Mouse (Mus musculus) macrophage (primary cell): ENCODE measurements around the gene Ccdc186. TPM values are rescaled to one million over a fixed set of nuclear protein-coding genes. Genes with fewer than 3 reads are reported as not detected.

Source experiments
- H3K27ac ChIP-seq: fragments of 350-480 bp; formaldehyde crosslinking; 2 replicates; pipeline ENCODE4 v1.9.0; 2021
- H3K36me3 ChIP-seq: fragments of 350-480 bp; formaldehyde crosslinking; 2 replicates; pipeline ENCODE4 v1.9.0; 2021; ENCODE audit errors: inconsistent target
- H3K4me3 ChIP-seq: fragments of 350-480 bp; formaldehyde crosslinking; 2 replicates; pipeline ENCODE4 v1.9.0; 2021; ENCODE audit errors: inconsistent target
- H3K79me2 ChIP-seq: fragments of 350-480 bp; formaldehyde crosslinking; 2 replicates; pipeline ENCODE4 v1.9.0; 2021; ENCODE audit errors: inconsistent target
- WGBS: methylation state at CpG from one replicate; pipeline ENCODE4 v1.1.7; 2026; ENCODE audit warnings: inconsistent platforms; ENCODE audit not compliant: missing documents; 5-methylcytosine and 5-hydroxymethylcytosine counted together
- polyA plus RNA-seq: library from polyadenylated mRNA; stranded (reverse); fragments of 250-400 nt; gene quantifications from 3 replicates; pipeline ENCODE4 v1.2.4, GENCODE M21; 2018; ENCODE audit warnings: inconsistent platforms

The Ccdc186 gene
- polyA plus RNA-seq, 1 experiment from 2014 or later, result 14.8 TPM

GRCm38 (mm10) chr19:56817851-56818526 is 4.0 kb downstream of the Ccdc186 start:
- no peak overlapping the region for H3K27ac ChIP-seq
- 81% methylated on average over 14 of the region's 14 CpGs for WGBS

DNA sequence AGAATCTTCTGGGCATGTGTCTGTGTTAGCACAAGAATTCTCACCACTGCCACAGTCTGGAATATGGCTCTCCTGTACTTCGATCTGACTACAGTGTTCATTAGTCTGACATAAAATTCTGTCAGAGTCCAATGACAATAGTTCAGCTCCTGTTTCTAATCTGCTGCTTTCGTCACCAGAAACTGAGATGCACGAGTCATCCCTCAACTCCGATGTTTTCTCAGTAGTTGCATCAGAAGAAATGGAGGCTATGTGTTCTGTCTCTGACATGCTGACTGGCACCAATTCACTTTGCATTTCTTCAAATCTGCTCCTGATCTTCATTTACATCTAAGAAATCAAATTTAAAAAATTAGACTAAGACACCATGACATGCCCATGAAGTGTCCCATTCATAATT is 8.6 kb downstream of the Ccdc186 start:
- H3K4me3 ChIP-seq, result no peak overlapping the region
- peaks cover 16% of the 10 kb centered on the region for H3K36me3 ChIP-seq
- H3K79me2 ChIP-seq, result peaks cover 71% of the 10 kb centered on the region
- H3K27ac ChIP-seq, result 0 out of 2 replicates have a peak overlapping the region, but pooled peaks have one; percentile 13
- WGBS, result 85% methylated on average over 4 of the region's 4 CpGs

More at GRCm38 (mm10) chr19:56817851-56818526, 4.0 kb downstream of the Ccdc186 start:
- Histone ChIP-seq H3K4me3 (no peak overlapping the region), H3K79me2 (peaks cover 84% of the 10 kb centered on the region), H3K36me3 (no peaks in the 10 kb centered on the region)

DNA sequence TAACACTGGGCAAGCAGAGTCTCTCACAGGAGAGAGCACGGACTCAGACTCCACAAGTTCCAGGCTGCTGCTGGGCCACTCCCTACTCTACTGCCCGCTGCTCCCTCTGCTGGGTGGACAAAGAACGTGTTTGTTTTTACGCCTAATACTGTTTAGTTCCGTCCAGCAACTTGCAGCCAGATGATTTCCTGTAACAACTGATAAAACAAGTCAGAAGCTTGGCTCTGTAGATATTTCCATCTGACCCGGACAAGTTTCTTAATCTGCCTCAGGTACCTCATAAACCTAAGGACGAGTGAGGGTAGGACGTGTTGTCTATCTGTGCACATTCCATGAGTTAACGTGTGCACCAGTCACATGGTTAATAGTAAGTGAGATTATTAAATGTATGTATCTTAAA is 10.4 kb downstream of the Ccdc186 start:
- H3K36me3 ChIP-seq, result peaks cover 33% of the 10 kb centered on the region
- peaks cover 53% of the 10 kb centered on the region for H3K79me2 ChIP-seq
- 60% methylated on average over 8 of the region's 9 CpGs for WGBS
- H3K4me3 ChIP-seq, result no peak overlapping the region
- no peak overlapping the region for H3K27ac ChIP-seq

DNA sequence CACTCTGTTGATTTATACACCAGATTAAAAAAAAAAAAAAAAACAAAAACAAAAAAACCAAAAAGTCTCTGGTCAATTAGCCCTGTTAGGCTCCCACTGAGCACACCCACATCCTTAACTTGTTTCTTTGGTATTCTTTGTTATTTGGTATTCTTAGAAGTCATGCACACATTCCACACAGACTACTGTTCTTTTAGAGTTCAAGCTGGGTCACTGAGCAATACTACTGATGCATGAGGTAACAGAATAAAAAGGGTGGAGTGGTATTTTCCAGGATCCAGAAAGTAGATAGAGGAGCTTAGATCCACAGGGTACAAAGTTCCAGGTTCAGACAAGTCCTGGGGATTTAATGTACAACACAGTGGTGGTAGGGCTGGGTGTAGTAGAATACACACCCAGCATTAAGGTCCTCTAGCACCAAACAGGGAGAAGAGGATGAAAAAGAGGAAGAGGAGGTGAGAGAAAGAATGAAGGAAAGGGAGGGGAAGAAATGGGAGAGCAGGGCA is 11.3 kb downstream of the Ccdc186 start:
- H3K36me3 ChIP-seq, result peaks cover 40% of the 10 kb centered on the region
- H3K79me2 ChIP-seq, result peaks cover 44% of the 10 kb centered on the region
- no peak overlapping the region for H3K27ac ChIP-seq
- no peak overlapping the region for H3K4me3 ChIP-seq

DNA sequence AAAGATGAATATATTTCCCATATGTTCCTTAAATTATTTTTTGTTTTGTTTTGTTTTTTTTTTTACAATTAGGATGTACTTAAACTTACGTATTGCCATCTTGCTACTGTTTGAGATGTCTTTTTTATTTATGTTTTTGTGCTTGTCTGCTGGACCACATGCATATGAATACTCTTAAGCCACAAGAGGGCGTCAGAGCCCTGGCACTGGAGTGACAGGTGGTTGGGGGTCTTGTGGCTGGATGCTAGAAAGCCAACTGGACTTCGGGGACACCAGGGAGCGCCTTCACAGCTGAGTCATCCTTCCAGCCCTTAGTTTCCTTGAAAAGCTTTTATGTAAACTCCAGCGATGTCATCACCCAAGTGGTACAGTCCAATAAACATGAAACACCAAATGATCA is 13.2 kb downstream of the Ccdc186 start:
- H3K27ac ChIP-seq, result no peak overlapping the region
- H3K36me3 ChIP-seq, result peaks cover 44% of the 10 kb centered on the region
- WGBS, result 85% methylated on average over 5 of the region's 5 CpGs
- H3K79me2 ChIP-seq, result peaks cover 25% of the 10 kb centered on the region; the same call in 1 of the 2 replicates
- no peak overlapping the region for H3K4me3 ChIP-seq

DNA sequence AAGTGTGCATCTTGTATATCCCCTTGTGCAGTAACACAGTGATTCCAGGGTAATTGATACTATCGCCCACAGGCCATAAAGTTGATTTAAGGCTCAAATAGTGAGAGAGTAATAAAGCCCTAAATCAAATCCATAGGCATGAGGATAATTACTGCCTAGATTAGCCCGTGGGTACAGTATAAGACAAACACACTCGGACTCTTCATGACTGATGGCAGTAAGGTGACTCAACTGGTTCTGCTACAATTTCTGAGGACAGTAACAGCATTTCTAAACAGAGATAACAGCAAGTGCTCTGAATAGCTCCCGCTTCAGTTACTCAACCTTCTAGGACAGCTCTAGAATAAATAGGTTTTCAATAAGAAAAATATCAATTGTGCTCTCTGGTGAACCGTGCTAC is 14.9 kb downstream of the Ccdc186 start:
- Histone ChIP-seq H3K4me3 (no peak overlapping the region), H3K27ac (no peak overlapping the region), H3K36me3 (peaks cover 37% of the 10 kb centered on the region), H3K79me2 (peaks cover 13% of the 10 kb centered on the region; the same call in 1 of the 2 replicates)
- 95% methylated on average over 5 of the region's 5 CpGs for WGBS

GRCm38 (mm10) chr19:56805366-56805765 is 16.6 kb downstream of the Ccdc186 start:
- H3K36me3 ChIP-seq, result peaks cover 34% of the 10 kb centered on the region
- WGBS, result 93% methylated on average over 2 of the region's 2 CpGs
- peaks cover 4% of the 10 kb centered on the region; the same call in 1 of the 2 replicates for H3K79me2 ChIP-seq
- no peak overlapping the region for H3K27ac ChIP-seq
- no peak overlapping the region for H3K4me3 ChIP-seq

DNA sequence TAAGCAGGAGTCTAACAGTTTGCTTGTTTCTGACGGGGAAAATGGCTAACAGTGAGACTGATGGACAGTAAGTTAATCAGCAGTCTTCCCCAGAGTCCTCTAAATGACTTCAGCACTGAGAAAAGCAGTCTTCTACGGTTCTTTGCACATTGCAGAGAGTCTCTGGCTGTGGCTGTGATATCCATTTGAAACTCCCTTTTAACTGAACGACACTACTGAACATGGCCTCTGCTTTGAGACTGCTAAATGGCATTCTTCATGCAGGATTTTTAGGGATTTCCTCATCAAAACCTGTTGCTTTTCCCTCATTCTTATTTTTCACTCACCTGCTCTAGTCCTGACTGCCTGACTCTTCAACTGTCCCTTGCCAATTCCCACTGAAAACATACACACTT is 19.6 kb downstream of the Ccdc186 start:
- Histone ChIP-seq H3K36me3 (peaks cover 28% of the 10 kb centered on the region), H3K4me3 (no peak overlapping the region), H3K79me2 (no peaks in the 10 kb centered on the region), H3K27ac (peak overlapping the region; percentile 49; the same call in 1 of the 2 replicates)
- WGBS, result 98% methylated on average over 3 of the region's 3 CpGs

GRCm38 (mm10) chr19:56801656-56802351 is 20.2 kb downstream of the Ccdc186 start:
- H3K4me3 ChIP-seq, result no peak overlapping the region
- H3K79me2 ChIP-seq, result no peaks in the 10 kb centered on the region
- WGBS, result 93% methylated on average over 10 of the region's 10 CpGs
- peak overlapping the region; percentile 49 for H3K27ac ChIP-seq
- H3K36me3 ChIP-seq, result peaks cover 22% of the 10 kb centered on the region; the same call in 1 of the 2 replicates

- 62% methylated on average over 7 of the region's 7 CpGs for WGBS
- H3K4me3 ChIP-seq, result no peak overlapping the region
- peak overlapping the region; percentile 49 for H3K27ac ChIP-seq
- H3K36me3 ChIP-seq, result peaks cover 23% of the 10 kb centered on the region
- no peaks in the 10 kb centered on the region for H3K79me2 ChIP-seq
Observed at GRCm38 (mm10) chr19:56800930-56801655, 20.9 kb downstream of the Ccdc186 start.

DNA sequence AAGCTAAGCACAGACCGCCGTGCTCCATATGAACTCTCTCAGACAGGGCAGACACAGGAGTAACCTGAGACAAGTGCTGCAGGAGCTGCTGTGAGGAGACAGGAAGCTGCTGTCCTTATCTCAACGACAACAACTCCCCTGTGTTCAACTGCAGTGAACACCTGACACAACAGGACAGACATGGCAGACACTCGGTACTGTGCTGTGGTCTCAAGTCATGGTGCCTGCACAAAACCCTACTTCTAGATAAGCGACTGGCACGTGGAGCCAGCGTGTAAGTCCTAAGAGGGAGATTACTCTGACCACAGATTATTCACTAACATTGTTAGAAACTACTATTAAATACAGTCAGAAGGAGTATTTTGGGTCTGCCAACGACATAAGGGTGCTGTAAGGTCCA is 21.8 kb downstream of the Ccdc186 start:
- 85% methylated on average over 8 of the region's 8 CpGs for WGBS
- Histone ChIP-seq H3K79me2 (no peaks in the 10 kb centered on the region), H3K27ac (peak overlapping the region; percentile 49; the same call in 1 of the 2 replicates), H3K36me3 (peaks cover 21% of the 10 kb centered on the region), H3K4me3 (no peak overlapping the region)

- 38% methylated on average over 11 of the region's 11 CpGs for WGBS
- Histone ChIP-seq H3K79me2 (no peaks in the 10 kb centered on the region), H3K36me3 (peaks cover 38% of the 10 kb centered on the region), H3K4me3 (no peak overlapping the region), H3K27ac (no peak overlapping the region)
Observed at GRCm38 (mm10) chr19:56797376-56797775, 24.6 kb downstream of the Ccdc186 start.

DNA sequence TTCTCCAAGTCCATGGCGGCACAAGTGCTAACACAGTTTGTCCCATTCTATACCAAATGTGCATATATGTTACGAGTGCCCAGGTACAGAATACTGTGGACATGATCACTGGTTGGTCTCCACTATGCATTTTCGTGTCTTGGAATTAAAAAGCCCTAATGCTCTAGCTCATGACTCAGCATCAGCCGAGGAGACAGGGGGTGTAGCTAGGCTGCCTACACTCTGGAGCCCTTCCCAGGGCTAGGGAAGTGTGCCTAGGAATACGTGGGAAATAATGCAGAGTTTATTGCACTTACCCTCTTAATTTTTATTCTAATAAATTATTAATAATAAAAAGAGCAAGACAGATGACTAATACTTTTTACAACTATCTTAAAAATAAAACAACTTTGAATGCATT is 33.0 kb downstream of the Ccdc186 start:
- WGBS, result 92% methylated on average over 5 of the region's 5 CpGs
- H3K27ac ChIP-seq, result no peak overlapping the region
- no peak overlapping the region for H3K4me3 ChIP-seq
- no peaks in the 10 kb centered on the region for H3K79me2 ChIP-seq
- peaks cover 42% of the 10 kb centered on the region for H3K36me3 ChIP-seq

GRCm38 (mm10) chr19:56787911-56788310 is 34.1 kb downstream of the Ccdc186 start:
- 97% methylated on average over 7 of the region's 7 CpGs for WGBS

More at GRCm38 (mm10) chr19:56787911-56788310, 34.1 kb downstream of the Ccdc186 start:
- Histone ChIP-seq H3K4me3 (no peak overlapping the region), H3K27ac (no peak overlapping the region), H3K79me2 (no peaks in the 10 kb centered on the region), H3K36me3 (peaks cover 36% of the 10 kb centered on the region)
